Mouse (Mus musculus) MEL (cell line): Measurements from ENCODE around the gene Mtmr4. TPM values are rescaled to one million over a fixed set of nuclear protein-coding genes. Genes with fewer than 3 reads are reported as not detected.

ENCODE experiments used
- DNase-seq: peaks from one replicate; pipeline ENCODE4 v3.0.0; 2011; ENCODE audit warnings: low read depth, low spot score
- H3K27ac ChIP-seq: 2 replicates; pipeline ENCODE4 v1.5.1; 2012; ENCODE audit warnings: low read depth, mild to moderate bottlenecking, control low read depth, low read length, moderate library complexity; ENCODE audit not compliant: control insufficient read depth
- H3K27me3 ChIP-seq, 2 experiments: fragments of 150-350 bp in 1 of 2; sonication (generic) in 1 of 2; 2 replicates each; pipeline ENCODE4 v1.6.1; 2012; ENCODE audit warnings: low read length in 2 of 2, mild to moderate bottlenecking in 2 of 2, improper control_type of control experiment in 1 of 2, moderate library complexity in 1 of 2; ENCODE audit not compliant: insufficient read depth in 2 of 2, control insufficient read depth in 1 of 2
- H3K36me3 ChIP-seq, 2 experiments: 2 replicates each; pipeline ENCODE4 v1.6.1; 2012 to 2014; ENCODE audit warnings: low read length in 2 of 2, improper control_type of control experiment in 1 of 2, inconsistent platforms in 1 of 2, mild to moderate bottlenecking in 1 of 2; ENCODE audit not compliant: insufficient read depth in 2 of 2, control insufficient read depth in 1 of 2
- H3K4me1 ChIP-seq, 2 experiments: fragments of 150-350 bp in 1 of 2; sonication (generic) in 1 of 2; 2 replicates each; pipeline ENCODE4 v1.6.1; 2012; ENCODE audit warnings: low read length in 2 of 2, improper control_type of control experiment in 1 of 2, mild to moderate bottlenecking in 1 of 2; ENCODE audit not compliant: insufficient read depth in 2 of 2, control insufficient read depth in 1 of 2
- H3K4me3 ChIP-seq, 2 experiments: fragments of 150-350 bp in 1 of 2; sonication (generic) in 1 of 2; 2 replicates each; pipeline ENCODE4 v1.5.1; 2012; ENCODE audit warnings: low read depth in 2 of 2, low read length in 2 of 2, mild to moderate bottlenecking in 2 of 2, moderate library complexity in 2 of 2, control low read depth in 1 of 2, improper control_type of control experiment in 1 of 2; ENCODE audit not compliant: control insufficient read depth in 1 of 2, insufficient read depth in 1 of 2
- H3K79me2 ChIP-seq: 2 replicates; pipeline ENCODE4 v1.6.1; 2012; ENCODE audit warnings: mild to moderate bottlenecking, low read length, moderate library complexity; ENCODE audit not compliant: control insufficient read depth, poor library complexity, insufficient read depth
- H3K9ac ChIP-seq: 2 replicates; pipeline ENCODE4 v1.6.1; 2012; ENCODE audit warnings: low read depth, mild to moderate bottlenecking, control low read depth, low read length, moderate library complexity; ENCODE audit not compliant: control insufficient read depth, poor library complexity, severe bottlenecking
- H3K9me3 ChIP-seq: fragments of 150-350 bp; sonication (generic); replicated peaks from 2 replicates; pipeline ENCODE4 v1.6.1; 2012; ENCODE audit warnings: mild to moderate bottlenecking, low read length, improper control_type of control experiment, moderate library complexity; ENCODE audit not compliant: insufficient read depth
- BHLHE40 ChIP-seq: IDR thresholded peaks from 2 replicates; pipeline ENCODE4 v1.6.1; 2012; ENCODE audit warnings: low read depth, mild to moderate bottlenecking, inconsistent platforms, low read length, improper control_type of control experiment, borderline replicate concordance
- CTCF ChIP-seq, 3 experiments: IDR thresholded peaks in 2 of 3; conservative IDR thresholded peaks in 1 of 3; 2 replicates each; pipeline ENCODE4 v1.5.1; 2011 to 2012; ENCODE audit warnings: low read length in 3 of 3, low read depth in 2 of 3, mild to moderate bottlenecking in 2 of 3, improper control_type of control experiment in 1 of 3, inconsistent platforms in 1 of 3, mixed read lengths in 1 of 3, moderate library complexity in 1 of 3; ENCODE audit not compliant: control insufficient read depth in 1 of 3, insufficient read depth in 1 of 3, poor library complexity in 1 of 3, severe bottlenecking in 1 of 3
- E2F4 ChIP-seq: IDR thresholded peaks from 2 replicates; pipeline ENCODE4 v1.6.1; 2011; ENCODE audit warnings: low read depth, low read length, improper control_type of control experiment, borderline replicate concordance
- ELF1 ChIP-seq: IDR thresholded peaks from 2 replicates; pipeline ENCODE4 v1.6.1; 2014; ENCODE audit warnings: low read depth, mild to moderate bottlenecking, inconsistent platforms, low read length, improper control_type of control experiment, moderate library complexity
- ETS1 ChIP-seq: IDR thresholded peaks from 2 replicates; pipeline ENCODE4 v1.6.1; 2012; ENCODE audit warnings: low read depth, mild to moderate bottlenecking, inconsistent platforms, low read length, improper control_type of control experiment, moderate library complexity
- GABPA ChIP-seq: IDR thresholded peaks from 2 replicates; pipeline ENCODE4 v1.6.1; 2012; ENCODE audit warnings: low read depth, mild to moderate bottlenecking, inconsistent platforms, low read length, improper control_type of control experiment, moderate library complexity
- GATA1 ChIP-seq: IDR thresholded peaks from 2 replicates; pipeline ENCODE4 v1.6.1; 2011; ENCODE audit warnings: low read depth, low read length, improper control_type of control experiment
- JUND ChIP-seq: IDR thresholded peaks from 2 replicates; pipeline ENCODE4 v1.6.1; 2011; ENCODE audit warnings: low read depth, mild to moderate bottlenecking, improper control_type of control experiment, low read length
- KAT2A ChIP-seq: conservative IDR thresholded peaks from 2 replicates; pipeline ENCODE4 v1.6.1; 2012; ENCODE audit warnings: low read depth, low read length, improper control_type of control experiment, inconsistent platforms
- MAX ChIP-seq: IDR thresholded peaks from 2 replicates; pipeline ENCODE4 v1.6.1; 2011; ENCODE audit warnings: low read length, improper control_type of control experiment
- MAZ ChIP-seq: IDR thresholded peaks from 2 replicates; pipeline ENCODE4 v1.6.1; 2012; ENCODE audit warnings: low read depth, mild to moderate bottlenecking, inconsistent platforms, low read length, improper control_type of control experiment
- NELFE ChIP-seq: IDR thresholded peaks from 2 replicates; pipeline ENCODE4 v1.6.1; 2011; ENCODE audit warnings: low read depth, low read length, improper control_type of control experiment
- NRF1 ChIP-seq: IDR thresholded peaks from 2 replicates; pipeline ENCODE4 v1.6.1; 2014; ENCODE audit warnings: low read depth, mild to moderate bottlenecking, inconsistent platforms, low read length, improper control_type of control experiment, moderate library complexity; ENCODE audit not compliant: poor library complexity, insufficient read depth, severe bottlenecking
- POLR2A ChIP-seq, 2 experiments: IDR thresholded peaks; 2 replicates each; pipeline ENCODE4 v1.6.1; 2011 to 2012; ENCODE audit warnings: low read length in 2 of 2, mild to moderate bottlenecking in 2 of 2, control low read depth in 1 of 2, improper control_type of control experiment in 1 of 2, low read depth in 1 of 2, moderate library complexity in 1 of 2; ENCODE audit not compliant: control insufficient read depth in 1 of 2, insufficient read depth in 1 of 2, poor library complexity in 1 of 2
- RCOR1 ChIP-seq: IDR thresholded peaks from 2 replicates; pipeline ENCODE4 v1.6.1; 2012; ENCODE audit warnings: low read depth, mild to moderate bottlenecking, inconsistent platforms, low read length, improper control_type of control experiment
- SIN3A ChIP-seq: IDR thresholded peaks from 2 replicates; pipeline ENCODE4 v1.6.1; 2012; ENCODE audit warnings: low read length, improper control_type of control experiment, inconsistent platforms
- SMC3 ChIP-seq: IDR thresholded peaks from 2 replicates; pipeline ENCODE4 v1.6.1; 2011; ENCODE audit warnings: low read depth, low read length, improper control_type of control experiment
- TBP ChIP-seq: IDR thresholded peaks from 2 replicates; pipeline ENCODE4 v1.8.0; 2011; ENCODE audit warnings: low read depth, low read length, improper control_type of control experiment
- TCF12 ChIP-seq: IDR thresholded peaks from 2 replicates; pipeline ENCODE4 v1.6.1; 2014; ENCODE audit warnings: low read depth, mild to moderate bottlenecking, inconsistent platforms, low read length, improper control_type of control experiment, moderate library complexity
- UBTF ChIP-seq: IDR thresholded peaks from 2 replicates; pipeline ENCODE4 v1.6.1; 2012; ENCODE audit warnings: low read depth, mild to moderate bottlenecking, inconsistent platforms, low read length, improper control_type of control experiment, moderate library complexity, borderline replicate concordance; ENCODE audit not compliant: insufficient read depth
- USF1 ChIP-seq: IDR thresholded peaks from 2 replicates; pipeline ENCODE4 v1.6.1; 2014; ENCODE audit warnings: low read depth, mild to moderate bottlenecking, inconsistent platforms, low read length, improper control_type of control experiment, moderate library complexity
- ZKSCAN1 ChIP-seq: IDR thresholded peaks from 2 replicates; pipeline ENCODE4 v1.6.1; 2012; ENCODE audit warnings: low read depth, mild to moderate bottlenecking, inconsistent platforms, low read length, improper control_type of control experiment, moderate library complexity
- polyA plus RNA-seq, 2 experiments: library from polyadenylated mRNA; stranded (reverse) in 1 of 2; unstranded in 1 of 2; fragments of >175 nt in 1 of 2; fragments of >200 nt in 1 of 2; gene quantifications; 2 replicates each; pipeline versions ENCODE4 v1.2.1 to v1.2.4; 2012; ENCODE audit warnings: low replicate concordance in 2 of 2, low read depth in 1 of 2; ENCODE audit not compliant: insufficient read length in 2 of 2, insufficient read depth in 1 of 2, missing spikeins in 1 of 2
- total RNA-seq: library from RNA; depleted of rRNA; stranded (reverse); fragments of 300-350 nt; gene quantifications from 2 replicates; pipeline ENCODE4 v1.2.3, GENCODE M21; 2012

Gene Mtmr4
- total and polyA plus RNA-seq, 3 experiments = 25.9 to 32.4 TPM; not detected in 1

DNA sequence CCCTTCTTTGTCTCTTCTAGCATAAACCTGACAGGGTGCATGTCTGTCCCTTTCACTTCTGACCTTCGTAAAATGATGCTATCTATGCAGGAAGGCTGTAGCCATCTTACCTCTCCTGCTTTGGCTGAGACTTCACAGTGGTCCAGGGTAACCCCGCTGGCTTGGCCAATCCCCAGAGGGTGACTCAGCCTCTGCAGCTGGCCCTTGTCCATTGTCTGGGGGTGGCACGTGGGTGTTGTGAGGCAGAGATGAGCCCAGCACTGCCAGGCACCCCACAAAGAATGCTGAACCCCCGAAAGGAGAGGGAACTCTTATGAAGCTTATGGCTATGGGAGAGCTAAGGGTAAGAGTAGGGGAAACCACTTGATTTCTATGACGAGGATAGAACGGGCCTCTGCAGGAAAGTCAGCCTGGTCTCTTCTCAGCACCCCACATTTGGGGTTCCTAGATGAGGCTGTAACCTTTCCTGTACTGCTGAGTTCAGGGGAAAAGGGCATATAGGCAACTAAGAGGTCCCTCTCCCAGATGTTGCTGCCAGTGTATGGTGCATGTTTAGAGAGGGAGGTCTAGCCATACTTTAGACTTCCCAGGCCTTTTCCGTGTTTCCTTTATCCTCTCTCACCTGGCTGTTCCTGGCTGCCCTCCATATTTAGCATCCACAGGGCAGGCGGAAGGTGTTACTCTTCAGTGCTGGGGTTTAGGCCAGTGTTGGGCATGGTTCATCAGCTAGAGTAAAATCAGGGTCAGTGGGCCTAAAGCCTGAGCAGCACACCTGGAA lies 9.8 kb upstream of the Mtmr4 start:
- Histone ChIP-seq H3K9ac (no peak overlapping the region), H3K4me3 (no peak overlapping the region), H3K9me3 (no peaks in the 10 kb centered on the region), H3K27me3 (no peaks in the 10 kb centered on the region; a peak in 2 of 4 replicates), H3K36me3 (peaks cover 0 to 2% of the 10 kb centered on the region in 2 experiments; a peak in 1 of 4 replicates), H3K79me2 (no peaks in the 10 kb centered on the region), H3K27ac (no peak overlapping the region), H3K4me1 (peaks cover 2 to 15% of the 10 kb centered on the region in 2 experiments; a peak in 3 of 4 replicates)
- TF ChIP-seq TBP = no peak
- no peak for TF ChIP-seq ETS1
- TF ChIP-seq BHLHE40 = no peak
- no peak for TF ChIP-seq RCOR1
- no peak for TF ChIP-seq E2F4
- TF ChIP-seq JUND = no peak
- no peak for TF ChIP-seq GABPA
- TF ChIP-seq MAZ = no peak
- no peak for TF ChIP-seq CTCF (IDR thresholded peaks at IDR 0.05 in 2 of 3, conservative IDR thresholded peaks at IDR 0.05 in 1 of 3; ENCODE audit: control insufficient read depth in 1 of 3, insufficient read depth in 1 of 3, low read depth in 2 of 3, low read length in 3 of 3, poor library complexity in 1 of 3, severe bottlenecking in 1 of 3)
- no peak for TF ChIP-seq ZKSCAN1
- no peak for TF ChIP-seq TCF12
- TF ChIP-seq UBTF = no peak
- TF ChIP-seq KAT2A = no peak
- TF ChIP-seq POLR2A (IDR thresholded peaks at IDR 0.05; ENCODE audit: control insufficient read depth in 1 of 2, insufficient read depth in 1 of 2, low read depth in 1 of 2, low read length in 2 of 2, poor library complexity in 1 of 2) = no peak
- no peak for TF ChIP-seq USF1
- no peak for TF ChIP-seq NELFE
- no peak for TF ChIP-seq SIN3A
- DNase-seq = no peak

DNA sequence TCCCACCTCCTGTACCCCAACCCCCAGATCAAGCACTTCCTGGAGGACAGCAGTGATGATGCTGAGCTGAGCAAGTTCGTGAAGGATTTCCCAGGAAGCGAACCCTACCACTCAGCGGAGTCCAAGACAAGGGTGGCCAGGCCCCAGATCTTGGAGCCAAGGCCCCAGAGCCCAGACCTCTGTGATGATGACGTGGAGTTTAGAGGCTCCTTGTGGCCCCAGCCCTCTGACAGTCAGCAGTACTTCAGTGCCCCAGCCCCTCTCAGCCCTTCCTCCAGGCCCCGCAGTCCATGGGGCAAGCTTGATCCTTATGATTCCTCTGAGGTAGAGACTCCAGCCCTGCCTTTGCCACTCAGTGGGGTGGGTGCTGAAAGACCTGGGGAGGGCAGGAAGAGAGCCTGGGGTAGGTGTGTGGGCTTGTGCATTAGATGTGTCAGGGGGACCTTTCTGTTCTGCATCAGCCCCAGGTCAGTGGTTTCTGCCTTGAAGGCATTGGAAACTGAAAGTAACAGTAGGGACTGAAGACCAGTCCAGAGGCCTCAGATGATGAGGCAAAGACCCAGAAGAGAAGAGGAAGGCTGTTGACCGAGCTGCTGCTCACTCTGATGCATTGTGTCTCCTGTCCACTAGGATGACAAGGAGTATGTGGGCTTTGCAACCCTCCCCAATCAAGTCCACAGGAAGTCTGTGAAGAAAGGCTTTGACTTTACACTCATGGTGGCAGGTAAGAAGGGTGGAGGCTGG lies 8.5 kb upstream of the Mtmr4 start:
- Histone ChIP-seq H3K27ac (no peak overlapping the region), H3K36me3 (peaks cover 0 to 2% of the 10 kb centered on the region in 2 experiments; a peak in 1 of 4 replicates), H3K9me3 (no peaks in the 10 kb centered on the region)
- no peak for TF ChIP-seq JUND
- TF ChIP-seq UBTF = no peak
- no peak for TF ChIP-seq SMC3
- TF ChIP-seq POLR2A (IDR thresholded peaks at IDR 0.05; ENCODE audit: control insufficient read depth in 1 of 2, insufficient read depth in 1 of 2, low read depth in 1 of 2, low read length in 2 of 2, poor library complexity in 1 of 2) = no peak
- TF ChIP-seq ETS1 = no peak
- no peak for TF ChIP-seq ELF1
- no peak for TF ChIP-seq GATA1
- no peak for TF ChIP-seq RCOR1
- no peak for TF ChIP-seq MAZ
- no peak for TF ChIP-seq USF1
- TF ChIP-seq NRF1 = no peak
- TF ChIP-seq MAX = no peak
- no peak for TF ChIP-seq TCF12
- TF ChIP-seq, all 39 proteins: peak for 0
- DNase-seq = no peak
- no peaks in the 10 kb centered on the region; a peak in 2 of 4 replicates for H3K27me3 ChIP-seq
- no peaks in the 10 kb centered on the region for H3K79me2 ChIP-seq
- H3K4me1 ChIP-seq = peaks cover 2 to 12% of the 10 kb centered on the region in 2 experiments; a peak in 3 of 4 replicates
- H3K9ac ChIP-seq = no peak overlapping the region
- H3K4me3 ChIP-seq = no peak overlapping the region
